Mouse (Mus musculus) liver, embryonic 14.5 days (tissue): ENCODE data around the gene Pum1. TPM values are rescaled to one million over a fixed set of nuclear protein-coding genes. Genes with fewer than 3 reads are reported as not detected.

ENCODE experiments used
- ATAC-seq: fragments of 200-750 bp; cut with Nextera tagmentation; 2 replicates; pipeline ENCODE4 v1.8.0; 2017; ENCODE audit warnings: moderate number of reproducible peaks, mild to moderate bottlenecking, moderate library complexity; ENCODE audit not compliant: insufficient read depth
- DNase-seq, 3 experiments: peaks; one replicate each; pipeline ENCODE4 v3.0.0-alpha.2; 2012 to 2013; ENCODE audit warnings: low read depth in 3 of 3, low spot score in 3 of 3
- H3K27ac ChIP-seq: fragments of 300-500 bp; sonication (generic); 2 replicates; pipeline ENCODE4 v1.5.1; 2014; ENCODE audit warnings: moderate library complexity, mild to moderate bottlenecking, control low read depth, inconsistent platforms
- H3K27me3 ChIP-seq: fragments of 300-500 bp; sonication (generic); 2 replicates; pipeline ENCODE4 v1.6.1; 2014; ENCODE audit warnings: mild to moderate bottlenecking, low read length, moderate library complexity; ENCODE audit not compliant: control insufficient read depth, insufficient read depth
- H3K36me3 ChIP-seq: fragments of 300-500 bp; sonication (generic); replicated peaks from 2 replicates; pipeline ENCODE4 v1.6.1; 2014; ENCODE audit warnings: low read depth; ENCODE audit not compliant: control insufficient read depth, insufficient read depth
- H3K4me1 ChIP-seq, 2 experiments: fragments of 200-500 bp in 1 of 2; fragments of 300-500 bp in 1 of 2; sonication (generic) in 1 of 2; replicated peaks; 2 replicates each; pipeline ENCODE4 v1.6.1; 2012 to 2014; ENCODE audit warnings: antibody characterized with exemption in 1 of 2, inconsistent platforms in 1 of 2, low read length in 1 of 2; ENCODE audit not compliant: control insufficient read depth in 2 of 2, insufficient read depth in 2 of 2
- H3K4me2 ChIP-seq: fragments of 300-500 bp; sonication (generic); 2 replicates; pipeline ENCODE4 v1.6.1; 2014; ENCODE audit warnings: low read depth, mild to moderate bottlenecking, control low read depth, moderate library complexity
- H3K4me3 ChIP-seq, 2 experiments: fragments of 200-500 bp in 1 of 2; fragments of 300-500 bp in 1 of 2; sonication (generic) in 1 of 2; 2 replicates each; pipeline ENCODE4 v1.5.1; 2012 to 2014; ENCODE audit warnings: low read depth in 2 of 2, low read length in 2 of 2, mild to moderate bottlenecking in 2 of 2, control low read depth in 1 of 2, inconsistent platforms in 1 of 2, moderate library complexity in 1 of 2; ENCODE audit not compliant: insufficient read depth in 1 of 2
- H3K9ac ChIP-seq: fragments of 300-500 bp; sonication (generic); replicated peaks from 2 replicates; pipeline ENCODE4 v1.6.1; 2014; ENCODE audit warnings: mild to moderate bottlenecking, control low read depth, moderate library complexity
- H3K9me3 ChIP-seq: fragments of 300-500 bp; sonication (generic); 2 replicates; pipeline ENCODE4 v1.6.1; 2016; ENCODE audit warnings: low read length, mixed read lengths; ENCODE audit not compliant: control insufficient read depth
- CTCF ChIP-seq: IDR thresholded peaks from 2 replicates; pipeline ENCODE4 v1.5.1; 2016; ENCODE audit warnings: antibody characterized with exemption, low read depth, control low read depth
- EP300 ChIP-seq: IDR thresholded peaks from 2 replicates; pipeline ENCODE4 v1.6.1; 2016; ENCODE audit warnings: antibody characterized with exemption, low read depth
- WGBS: fragments of 180-500 bp; shearing (Covaris S2); extraction: QIAGEN DNeasy Blood & Tissue Kit; methylation state at CpG from one replicate; pipeline ENCODE4 v1.1.7; 2014; ENCODE audit not compliant: insufficient replicate concordance; 5-methylcytosine and 5-hydroxymethylcytosine counted together
- polyA plus RNA-seq, 2 experiments: library from polyadenylated mRNA; depleted of rRNA in 1 of 2; stranded (reverse) in 1 of 2; unstranded in 1 of 2; fragments of >200 nt; fragmentation: Nextera tagmentation in 1 of 2; extraction: Ambion mirVana in 1 of 2; gene quantifications; 2 replicates each; pipeline versions ENCODE4 v1.2.1 to v1.2.3; 2012 to 2014

The Pum1 gene
- polyA plus RNA-seq, 2 experiments, result 17.9 to 23.1 TPM

- ATAC-seq (no peak), DNase-seq (no peak)
- no peaks in the 10 kb centered on the region for H3K27me3 ChIP-seq
- WGBS, result 73% methylated on average over 5 of the region's 5 CpGs
- no peaks in the 10 kb centered on the region for H3K9me3 ChIP-seq
- H3K9ac ChIP-seq, result peak overlapping the region; percentile 43
- H3K27ac ChIP-seq, result peak overlapping the region; percentile 100
- H3K36me3 ChIP-seq, result peaks cover 18% of the 10 kb centered on the region
- peaks cover 76 to 79% of the 10 kb centered on the region in 2 experiments for H3K4me1 ChIP-seq
- no peak overlapping the region for H3K4me3 ChIP-seq
- TF ChIP-seq EP300, result no peak
- TF ChIP-seq CTCF, result no peak
- H3K4me2 ChIP-seq, result peak overlapping the region; percentile 94
Measured at GRCm38 (mm10) chr4:130711353-130711848, 48.3 kb downstream of the Pum1 start.

GRCm38 (mm10) chr4:130712341-130712740, 49.2 kb downstream of the Pum1 start:
- peak overlapping the region; percentile 89 for H3K9ac ChIP-seq

GRCm38 (mm10) chr4:130713430-130713829, 50.3 kb downstream of the Pum1 start:
- peak overlapping the region; percentile 100 for H3K27ac ChIP-seq
- H3K4me1 ChIP-seq, result peaks cover 74 to 84% of the 10 kb centered on the region in 2 experiments
- peak overlapping the region; percentile 89 for H3K9ac ChIP-seq
- no peaks in the 10 kb centered on the region for H3K27me3 ChIP-seq
- TF ChIP-seq EP300 (no peak), CTCF (no peak)
- no peak for ATAC-seq
- no peak for DNase-seq
- 34% methylated on average over 5 of the region's 5 CpGs for WGBS
- H3K4me2 ChIP-seq, result peak overlapping the region; percentile 94
- no peak overlapping the region for H3K4me3 ChIP-seq
- no peaks in the 10 kb centered on the region for H3K9me3 ChIP-seq
- peaks cover 17% of the 10 kb centered on the region for H3K36me3 ChIP-seq

More at GRCm38 (mm10) chr4:130712341-130712740, 49.2 kb downstream of the Pum1 start:
- peaks cover 18% of the 10 kb centered on the region for H3K36me3 ChIP-seq
- H3K27ac ChIP-seq, result peak overlapping the region; percentile 100
- DNase-seq (peak; percentile 76 to 87 (median 82)), ATAC-seq (peak; percentile 75)
- no peak overlapping the region for H3K4me3 ChIP-seq
- 27% methylated on average over 3 of the region's 3 CpGs for WGBS
- H3K4me2 ChIP-seq, result peak overlapping the region; percentile 94
- H3K4me1 ChIP-seq, result peaks cover 77 to 84% of the 10 kb centered on the region in 2 experiments
- peak; percentile 61 for TF ChIP-seq EP300
- no peak for TF ChIP-seq CTCF
- no peaks in the 10 kb centered on the region for H3K27me3 ChIP-seq
- H3K9me3 ChIP-seq, result no peaks in the 10 kb centered on the region

- H3K9me3 ChIP-seq, result no peaks in the 10 kb centered on the region
- DNase-seq, result peak; percentile 95 to 96 (median 96)
- no peaks in the 10 kb centered on the region for H3K27me3 ChIP-seq
- ATAC-seq, result peak; percentile 97
- peak overlapping the region in 1 of 2 experiments; percentile 43; a peak in 2 of 4 replicates for H3K4me3 ChIP-seq
- peaks cover 24% of the 10 kb centered on the region for H3K36me3 ChIP-seq
- H3K9ac ChIP-seq, result peak overlapping the region; percentile 89
- H3K27ac ChIP-seq, result peak overlapping the region; percentile 100
- peaks cover 70 to 83% of the 10 kb centered on the region in 2 experiments for H3K4me1 ChIP-seq
- H3K4me2 ChIP-seq, result peak overlapping the region; percentile 94
- TF ChIP-seq EP300 (peak; percentile 100), CTCF (no peak)
Measured at GRCm38 (mm10) chr4:130715126-130715525, 52.0 kb downstream of the Pum1 start.

GRCm38 (mm10) chr4:130715623-130716022, 52.5 kb downstream of the Pum1 start:
- Histone ChIP-seq H3K4me3 (peak overlapping the region; percentile 4 to 24; a peak in 2 of 4 replicates), H3K27ac (peak overlapping the region; percentile 100), H3K9ac (peak overlapping the region; percentile 69), H3K9me3 (no peaks in the 10 kb centered on the region), H3K27me3 (no peaks in the 10 kb centered on the region), H3K4me2 (peak overlapping the region; percentile 94), H3K36me3 (peaks cover 27% of the 10 kb centered on the region), H3K4me1 (peaks cover 68 to 84% of the 10 kb centered on the region in 2 experiments)
- ATAC-seq, result peak; percentile 64
- DNase-seq, result peak in 2 of 3 experiments; percentile 44 to 59
- TF ChIP-seq CTCF, result no peak
